Mouse (Mus musculus) neutrophil, adult 5-6 weeks (primary cell): Measurements from ENCODE around the gene Khdc4. TPM values are rescaled to one million over a fixed set of nuclear protein-coding genes. Genes with fewer than 3 reads are reported as not detected.
A peak's percentile ranks its signal among the peaks of the same experiment; 100 is the strongest.

ENCODE experiments used
- ATAC-seq: fragments of 151-379, 151-347 bp; 2 replicates; pipeline ENCODE4 v1.8.0; 2017; ENCODE audit warnings: mild to moderate bottlenecking, moderate TSS enrichment; ENCODE audit not compliant: insufficient number of reproducible peaks, poor library complexity, low FRiP score, severe bottlenecking; ENCODE audit errors: extremely low read depth
- total RNA-seq: library from RNA; stranded (forward); fragments of 200-1000 nt; gene quantifications from 2 replicates; pipeline ENCODE4 v1.2.3, GENCODE M21; 2017

The Khdc4 gene
- 112 and 135 TPM in 2 replicates for total RNA-seq

- peak; percentile 98 for ATAC-seq
Observed at GRCm38 (mm10) chr3:88684980-88685941, at the start of gene Khdc4. Gene Khdc4, plus strand, starts transcription at chr3:88685803.

GRCm38 (mm10) chr3:88636555-88636986 is 49.0 kb upstream of the Khdc4 start:
- ATAC-seq = no peak

GRCm38 (mm10) chr3:88637134-88637533 is 48.5 kb upstream of the Khdc4 start:
- no peak for ATAC-seq

- ATAC-seq = no peak
Observed at GRCm38 (mm10) chr3:88639239-88639638, 46.4 kb upstream of the Khdc4 start.

GRCm38 (mm10) chr3:88640676-88641075 is 44.9 kb upstream of the Khdc4 start:
- peak; percentile 82 for ATAC-seq

- ATAC-seq = no peak
Observed at GRCm38 (mm10) chr3:88643078-88643477, 42.5 kb upstream of the Khdc4 start.

GRCm38 (mm10) chr3:88645937-88646336 is 39.7 kb upstream of the Khdc4 start:
- no peak for ATAC-seq

GRCm38 (mm10) chr3:88646426-88646995 is 39.1 kb upstream of the Khdc4 start:
- no peak for ATAC-seq

- no peak for ATAC-seq
Observed at GRCm38 (mm10) chr3:88647076-88647475, 38.5 kb upstream of the Khdc4 start.

GRCm38 (mm10) chr3:88647779-88648413 is 37.7 kb upstream of the Khdc4 start:
- ATAC-seq = peak; percentile 56

- no peak for ATAC-seq
Observed at GRCm38 (mm10) chr3:88648452-88649168, 37.0 kb upstream of the Khdc4 start.

- no peak for ATAC-seq
Observed at GRCm38 (mm10) chr3:88649186-88649585, 36.4 kb upstream of the Khdc4 start.

- no peak for ATAC-seq
Observed at GRCm38 (mm10) chr3:88649967-88650366, 35.6 kb upstream of the Khdc4 start.

- no peak for ATAC-seq
Observed at GRCm38 (mm10) chr3:88650713-88651504, 34.7 kb upstream of the Khdc4 start.

GRCm38 (mm10) chr3:88651669-88652618 is 33.7 kb upstream of the Khdc4 start:
- ATAC-seq = no peak

- ATAC-seq = no peak
Observed at GRCm38 (mm10) chr3:88652846-88653515, 32.6 kb upstream of the Khdc4 start, which contains the start of gene Rxfp4. Gene Rxfp4, minus strand, starts transcription at chr3:88653142.
